Mouse (Mus musculus) lung, postnatal 25 days (tissue): Measurements from ENCODE around the gene Farsb.
"Not testable (repeated sequence)": the region's sequence is repeated elsewhere in the genome, so short reads cannot be mapped to it uniquely, and the experiment has no call there.

Experiments used
- DNase-seq: peaks from one replicate; pipeline ENCODE4 v3.0.0; 2022; ENCODE audit warnings: low spot score

Gene Farsb

GRCm38 (mm10) chr1:78488752-78489492 is at the start of gene Farsb:
Gene Farsb, minus strand, starts transcription at chr1:78488897.
- peak; percentile 94 for DNase-seq

DNA sequence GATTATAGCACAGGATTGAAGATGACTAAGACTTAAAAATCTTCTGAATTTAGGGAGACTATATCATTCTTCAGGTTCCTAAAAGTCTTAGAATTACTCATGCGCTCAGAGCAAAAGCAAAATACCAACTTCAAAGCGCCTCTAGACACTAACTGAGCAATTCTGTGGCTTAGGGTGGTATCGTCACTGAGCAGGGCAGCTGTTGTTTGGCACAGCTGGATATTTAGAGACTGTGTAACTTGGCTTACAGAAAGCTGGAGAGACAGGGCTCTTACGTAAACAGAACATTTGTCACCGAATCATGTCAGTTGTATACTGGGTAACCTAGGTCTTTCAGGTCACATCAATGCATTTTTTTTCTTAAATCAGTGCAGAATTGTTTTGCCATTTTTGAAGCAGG is 49.7 kb upstream of the Farsb start:
- no peak for DNase-seq

DNA sequence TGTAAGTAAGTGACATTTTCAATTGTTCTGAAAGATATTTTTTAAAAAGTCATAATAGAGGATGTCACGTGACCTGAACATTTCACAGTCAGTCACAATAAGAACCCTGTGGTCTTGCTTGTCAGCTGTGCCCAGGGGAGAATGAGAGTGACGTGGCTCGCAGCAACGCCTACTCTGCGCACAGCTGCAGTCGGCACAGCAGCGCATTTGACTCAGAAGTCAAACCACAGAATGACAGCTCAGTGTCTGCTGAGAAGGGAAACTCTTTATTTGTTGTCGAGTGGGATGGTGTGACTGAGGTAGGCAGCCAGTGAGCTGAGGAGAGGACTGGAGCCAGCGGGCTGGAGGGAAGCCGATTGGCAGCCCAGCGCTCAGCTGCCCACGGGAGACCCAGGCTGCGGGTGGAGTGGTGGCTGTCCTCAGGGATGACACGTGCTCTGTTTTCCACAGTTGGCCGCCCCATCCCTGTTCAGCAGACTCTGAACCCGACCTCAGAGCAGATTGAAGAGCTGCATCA is 48.9 kb upstream of the Farsb start:
- DNase-seq, result peak; percentile 62

DNA sequence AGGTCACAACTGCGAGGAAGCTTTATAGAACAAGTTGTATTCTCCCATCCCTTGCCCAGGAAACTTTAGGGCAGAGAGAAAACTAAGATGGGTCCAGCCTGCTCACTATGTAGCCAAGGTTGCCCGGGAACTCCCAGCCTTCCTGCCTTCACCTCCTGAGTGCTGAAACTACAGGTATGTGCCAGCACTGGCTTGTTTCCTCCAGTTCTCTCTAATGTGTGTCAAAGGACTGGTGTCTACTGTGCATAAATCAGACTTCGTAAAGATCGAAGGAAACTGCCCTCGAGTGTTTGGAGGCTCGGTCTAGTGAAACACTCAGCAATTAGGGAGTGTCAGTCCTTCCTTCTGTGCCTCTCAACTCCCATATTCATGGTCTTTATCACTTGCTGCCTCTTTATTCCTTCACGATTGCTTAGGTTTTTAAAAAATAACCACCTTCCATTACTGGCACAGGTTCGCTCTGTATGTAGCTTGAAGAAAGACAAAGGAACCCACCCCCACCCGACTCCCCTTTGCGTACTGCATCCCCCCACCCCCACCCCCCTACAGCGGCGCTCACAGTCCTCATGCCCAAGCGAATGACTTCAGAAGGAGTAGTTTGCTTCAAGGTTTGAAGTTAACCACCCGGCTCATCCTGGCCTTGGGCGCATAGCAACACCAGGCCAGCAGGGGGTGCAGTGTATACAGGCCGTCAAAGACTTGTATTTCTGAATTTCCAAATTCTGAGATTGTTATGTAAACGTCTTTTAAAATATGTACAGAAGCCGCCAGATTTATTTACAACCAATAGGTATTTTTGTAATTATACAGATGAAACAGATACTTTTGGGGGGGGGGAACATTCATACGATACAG is 47.8 kb upstream of the Farsb start:
- peak; percentile 74 for DNase-seq

DNA sequence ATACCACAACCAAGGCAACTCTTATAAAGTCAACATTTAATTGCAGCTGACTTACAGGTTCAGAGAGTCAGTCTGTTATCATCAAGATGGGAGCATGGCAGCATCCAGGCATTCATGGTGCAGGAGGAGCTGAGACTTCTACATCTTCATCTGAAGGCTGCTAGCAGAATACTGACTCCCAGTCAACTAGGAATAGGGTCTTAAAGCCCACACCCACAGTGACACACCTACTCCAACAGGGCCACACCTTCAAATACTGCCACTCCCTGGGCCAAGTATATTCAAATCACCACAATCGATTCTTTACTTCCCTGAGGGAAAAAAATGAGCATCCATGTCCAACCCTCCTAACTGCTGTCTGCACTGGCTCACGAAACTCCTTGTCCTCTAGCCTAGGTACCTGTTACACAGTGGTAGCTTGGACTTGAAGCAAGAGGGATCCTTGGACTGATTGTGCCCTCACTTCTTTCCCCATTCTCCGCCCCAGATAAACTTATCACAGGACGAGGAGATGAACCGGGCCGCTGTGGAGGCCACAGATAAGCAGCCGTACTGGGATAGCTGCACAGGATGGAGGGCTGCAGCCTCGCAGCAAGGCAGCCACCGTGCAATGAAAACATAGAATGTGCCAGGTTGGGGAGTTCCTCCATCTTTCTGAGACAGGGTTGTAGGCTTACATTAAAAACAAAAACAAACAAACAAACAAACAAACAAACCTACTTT is 45.9 kb upstream of the Farsb start:
- no peak for DNase-seq

DNA sequence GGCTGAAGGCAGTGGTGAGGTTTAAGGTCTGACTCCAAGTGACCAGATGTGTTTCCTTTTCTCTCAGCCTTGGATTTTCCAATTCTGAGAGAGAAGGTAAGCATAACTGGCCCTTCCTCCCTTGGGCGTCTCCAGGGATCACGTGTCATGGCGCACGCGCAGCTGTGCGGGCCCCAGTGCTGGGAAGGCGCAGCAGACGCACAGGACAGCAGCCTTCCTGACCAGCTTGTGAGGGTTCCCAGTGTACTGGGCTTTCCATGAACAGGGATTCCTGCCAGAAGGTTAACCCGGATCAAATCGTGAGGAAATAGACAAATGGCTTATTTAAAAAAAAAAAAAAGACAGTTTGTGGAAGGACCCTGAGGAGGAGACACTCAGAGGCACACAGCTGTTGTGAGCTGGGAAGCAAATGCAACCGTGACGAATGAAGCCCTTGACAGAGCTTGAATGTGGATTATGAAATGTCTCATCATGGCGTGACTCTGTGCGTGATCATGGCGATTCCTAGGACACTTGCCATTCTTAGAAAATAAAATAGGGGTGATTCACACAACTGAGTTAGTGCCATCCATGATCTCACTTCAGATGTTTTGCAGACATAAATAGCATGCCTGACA is 43.6 kb upstream of the Farsb start:
- DNase-seq, result no peak

DNA sequence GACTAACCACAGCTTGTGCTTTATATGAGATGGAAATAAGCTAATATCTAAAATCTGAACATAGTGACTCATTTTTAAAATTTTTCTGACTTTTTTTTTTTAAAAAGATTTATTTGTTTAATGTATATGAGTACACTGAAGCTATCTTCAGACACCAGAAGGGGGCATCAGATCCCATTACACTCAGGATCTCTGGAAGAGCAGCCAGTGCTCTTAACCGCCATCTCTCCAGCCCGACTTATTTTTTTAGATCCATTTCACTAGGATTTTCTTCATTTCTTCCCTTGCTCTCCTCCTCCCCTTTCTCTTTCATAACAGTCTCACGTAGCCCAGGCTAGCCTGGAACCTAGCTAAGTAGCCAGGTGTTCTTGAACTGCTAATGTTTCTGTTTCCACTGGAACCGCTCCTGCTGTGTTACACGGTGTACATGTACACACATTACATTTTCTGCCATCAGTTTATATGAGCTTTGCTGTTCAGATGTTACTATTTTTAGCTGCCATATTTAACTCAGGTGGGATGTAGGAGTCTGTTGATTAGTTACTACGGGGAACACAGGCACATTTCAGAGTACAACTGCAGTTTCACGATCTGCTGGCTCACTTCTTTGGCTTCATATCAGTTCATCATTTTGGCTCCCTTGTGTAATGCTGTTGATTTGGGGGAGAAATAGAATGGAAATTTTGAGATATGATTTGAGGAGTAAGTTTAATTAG is 42.0 kb upstream of the Farsb start:
- DNase-seq, result no peak

GRCm38 (mm10) chr1:78529011-78529410 is 40.3 kb upstream of the Farsb start:
- no peak for DNase-seq

- no peak for DNase-seq
Observed at GRCm38 (mm10) chr1:78528356-78528755, 39.7 kb upstream of the Farsb start.

GRCm38 (mm10) chr1:78525189-78525886 is 36.6 kb upstream of the Farsb start:
- peak; percentile 26 for DNase-seq

DNA sequence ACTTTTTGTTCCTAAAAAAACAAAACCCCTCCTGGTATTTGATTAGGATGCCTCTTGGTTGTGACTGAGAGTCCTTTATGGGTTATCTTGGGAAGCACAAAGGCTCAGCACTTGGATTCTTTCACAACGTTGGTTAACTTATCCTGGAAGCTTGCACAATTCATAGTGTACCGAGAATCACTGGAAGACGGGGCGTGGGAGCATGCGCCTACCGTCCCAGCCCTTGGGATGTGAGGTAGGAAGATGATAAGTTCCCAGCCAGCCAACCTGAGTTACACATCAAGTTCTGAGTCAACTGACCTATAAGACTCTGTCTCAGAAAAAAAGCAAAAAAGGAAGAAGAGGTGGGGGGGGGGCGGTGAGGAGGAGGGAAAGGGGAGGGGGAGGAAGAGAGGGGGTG is 30.2 kb upstream of the Farsb start:
- DNase-seq, result no peak

DNA sequence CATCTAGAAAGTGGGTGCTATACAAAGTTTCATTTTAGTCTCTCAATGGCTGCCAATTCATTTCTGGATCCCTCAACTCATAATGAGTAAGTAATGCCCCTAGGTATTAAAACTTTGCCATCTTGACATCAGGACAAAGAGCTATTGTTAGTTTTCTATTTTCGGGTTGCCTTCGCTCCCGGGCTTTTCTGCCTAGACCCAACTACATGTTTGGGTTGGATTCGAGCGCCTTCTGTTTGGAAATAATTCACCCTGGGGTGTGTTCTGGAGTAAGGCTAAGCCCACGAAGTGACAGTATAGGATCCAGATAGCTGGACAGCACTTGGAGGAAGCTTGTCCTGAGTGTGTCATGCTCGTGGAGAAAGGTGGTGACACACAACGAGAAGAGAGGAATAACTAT is 24.1 kb upstream of the Farsb start:
- no peak for DNase-seq

DNA sequence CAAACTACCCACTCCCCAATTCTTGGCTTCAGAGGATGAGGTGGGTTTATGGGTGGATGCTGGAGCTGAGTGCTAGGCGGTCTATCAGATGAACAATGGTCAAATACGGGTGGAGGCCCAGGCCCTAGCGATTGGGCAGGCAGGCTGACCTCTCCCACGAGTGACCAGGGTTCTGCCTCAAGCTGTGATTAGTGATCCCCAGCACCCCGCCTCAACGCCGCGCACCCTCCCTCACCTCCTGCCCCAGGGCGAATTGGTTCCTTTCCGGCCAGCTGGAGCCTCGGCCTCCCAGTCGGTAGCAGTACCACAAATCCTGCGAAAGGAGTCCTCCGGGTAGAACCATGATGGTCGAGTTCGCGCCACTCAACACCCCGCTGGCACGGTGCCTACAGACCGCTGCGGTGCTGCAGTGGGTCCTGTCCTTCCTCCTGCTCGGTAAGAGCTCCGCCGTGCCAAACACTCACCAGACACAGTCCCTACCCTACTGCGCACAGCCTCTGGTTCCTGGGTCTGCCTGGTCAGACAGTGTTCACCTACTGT is 23.0 kb upstream of the Farsb start, which contains the start of gene BC035947:
TSS of gene BC035947 (minus strand) at position 538 of the 540 bp plus-strand sequence.
- DNase-seq, result no peak

DNA sequence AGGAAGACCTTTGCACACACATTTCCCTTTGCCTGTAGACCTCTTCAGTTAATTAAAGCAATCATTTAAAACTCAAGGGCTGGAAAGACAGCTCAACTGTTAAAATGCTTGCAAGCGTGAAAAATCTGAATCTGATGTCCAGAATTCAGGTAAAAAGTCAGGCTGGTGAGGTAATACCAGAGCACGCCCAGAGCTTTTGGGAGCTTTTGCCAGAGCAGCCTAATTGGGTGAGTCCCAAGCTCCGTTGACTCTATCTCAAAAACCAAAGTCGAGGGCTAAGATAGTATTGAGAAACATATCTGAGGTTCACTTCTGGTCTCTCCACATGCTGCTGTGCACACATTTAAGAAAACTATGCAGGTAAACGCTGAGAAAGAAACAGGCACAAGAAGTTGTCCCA is 22.2 kb upstream of the Farsb start, which contains the start of gene Mogat1:
TSS of gene Mogat1 (plus strand) at position 130 of the 400 bp plus-strand sequence.
- DNase-seq, result peak; percentile 8

DNA sequence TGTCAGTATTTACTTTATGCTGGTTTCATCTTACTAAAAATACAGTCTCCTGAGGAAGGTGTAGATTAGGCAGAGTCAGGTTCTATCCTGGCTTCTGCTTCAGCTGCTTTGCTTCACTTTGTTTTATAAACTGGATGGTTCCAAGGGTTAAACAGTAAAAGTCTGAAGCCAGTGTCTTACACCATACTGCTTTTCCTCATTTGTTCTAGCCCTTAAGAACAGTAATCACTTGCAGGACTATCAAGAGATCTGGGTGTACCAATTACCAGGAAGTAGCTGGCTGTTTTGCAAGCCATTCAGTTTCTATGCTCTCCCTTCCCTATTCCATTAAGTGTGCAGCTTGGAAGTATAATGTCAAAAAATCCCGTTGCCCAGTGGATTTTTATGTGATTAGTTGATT is 18.4 kb upstream of the Farsb start:
- no peak for DNase-seq

DNA sequence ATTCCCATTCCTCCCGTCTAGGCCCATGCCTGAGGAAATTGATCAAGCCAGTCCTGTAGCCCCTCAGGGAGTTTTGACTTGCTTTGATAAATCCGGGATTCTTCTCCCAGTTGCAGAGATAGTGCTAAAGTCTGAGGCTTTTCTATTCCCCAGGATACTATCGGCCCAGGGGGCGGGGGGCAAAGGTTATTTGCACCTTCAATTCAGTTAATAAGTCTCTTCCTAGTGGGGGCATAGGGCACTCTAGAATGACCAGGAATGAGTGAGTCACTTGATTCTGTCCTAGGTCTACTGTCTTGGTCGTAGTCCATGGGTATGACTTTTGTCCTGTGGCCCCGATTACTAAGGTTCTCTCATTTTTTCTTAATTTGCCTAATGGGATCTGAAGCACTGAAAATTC is 13.8 kb upstream of the Farsb start:
- no peak for DNase-seq

- not testable (repeated sequence) for DNase-seq
Observed at GRCm38 (mm10) chr1:78501856-78502255, 13.2 kb upstream of the Farsb start.

DNA sequence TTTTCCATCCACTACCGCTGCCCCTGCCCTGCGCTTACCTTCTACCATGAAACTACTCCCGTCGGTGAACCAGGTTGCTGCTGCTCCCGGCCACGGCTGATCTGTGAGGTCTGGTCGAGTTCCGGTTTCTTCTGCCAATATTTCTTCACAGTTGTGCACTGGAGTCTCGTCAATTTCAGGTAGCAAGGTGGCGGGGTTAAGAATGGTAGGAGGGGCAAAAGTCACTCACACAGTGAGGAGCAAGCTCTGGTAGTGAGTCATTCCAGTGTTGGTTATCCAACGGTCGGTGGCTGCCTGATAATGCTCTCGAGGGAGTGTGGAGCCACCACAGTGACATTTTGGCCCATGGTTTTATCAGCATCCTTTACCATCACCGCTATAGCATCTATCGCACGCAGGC is 12.3 kb upstream of the Farsb start:
- DNase-seq, result no peak

DNA sequence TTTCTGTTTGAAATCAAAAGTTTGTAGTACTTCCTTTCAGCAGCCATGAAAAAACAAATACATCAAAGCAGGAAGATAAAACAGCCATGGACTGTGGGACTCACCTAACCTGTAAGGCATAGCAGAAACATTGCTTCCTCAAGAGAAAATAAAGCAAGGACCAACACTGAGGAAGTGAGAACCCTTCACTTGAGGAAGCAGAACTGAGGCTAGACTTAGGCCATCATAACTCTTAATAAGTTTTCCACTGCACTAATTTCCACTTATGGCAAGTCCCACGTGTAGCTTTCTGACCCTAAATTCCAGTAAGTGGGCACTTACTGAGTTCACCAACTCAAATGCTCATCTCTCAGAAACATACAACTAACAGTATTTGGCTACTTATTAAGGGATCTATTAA is 1.4 kb upstream of the Farsb start:
- no peak for DNase-seq

GRCm38 (mm10) chr1:78488427-78488751 is 308 bp downstream of the Farsb start:
- DNase-seq, result no peak
